Mouse (Mus musculus): ENCODE results near the gene Lrrc4. TPM values are rescaled to one million over a fixed set of nuclear protein-coding genes. Genes with fewer than 3 reads are reported as not detected.

The Lrrc4 gene
- polyA plus RNA-seq, 1 experiment from 2014 or later: 1.1 TPM

DNA sequence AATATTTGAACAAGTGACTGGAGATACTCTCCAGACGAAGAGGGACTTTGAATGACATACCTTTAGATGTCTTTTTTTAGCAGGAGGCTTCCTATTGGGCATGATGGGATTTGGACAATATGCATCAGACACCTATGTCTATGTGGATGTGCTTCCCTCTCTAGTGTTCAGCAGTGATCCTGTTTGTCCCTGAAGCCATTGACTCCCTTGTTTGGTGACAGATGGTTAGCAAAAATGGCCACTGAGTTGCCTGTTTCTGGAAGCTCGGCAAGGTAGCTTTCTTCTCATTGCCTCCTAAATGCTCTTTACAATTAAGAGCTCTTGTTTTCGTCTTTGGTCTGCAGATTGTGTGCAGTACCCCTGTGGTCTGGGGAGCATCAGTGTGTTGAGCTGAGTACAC is 197.9 kb downstream of the Lrrc4 start:
- Histone ChIP-seq H3K4me1 (ENCODE audit: control insufficient read depth, insufficient read depth, low read length) (no peaks in the 10 kb centered on the region), H3K27ac (replicated peaks; ENCODE audit: low read depth, low read length) (no peak overlapping the region), H3K27me3 (ENCODE audit: control insufficient read depth, insufficient read depth, low read length) (no peaks in the 10 kb centered on the region), H3K9me3 (replicated peaks; ENCODE audit: control insufficient read depth, low read length) (no peaks in the 10 kb centered on the region), H3K4me3 (ENCODE audit: low read depth, low read length) (no peak overlapping the region), H3K9ac (replicated peaks; ENCODE audit: low read length) (no peak overlapping the region), H3K4me2 (ENCODE audit: low read depth, low read length) (no peak overlapping the region), H3K36me3 (replicated peaks; ENCODE audit: control insufficient read depth, insufficient read depth, low read depth, low read length) (no peaks in the 10 kb centered on the region)
- WGBS: 67% methylated on average over 3 of the region's 3 CpGs
- DNase-seq (ENCODE audit: low spot score) (no peak), ATAC-seq (replicated peaks; ENCODE audit: insufficient number of reproducible peaks, low FRiP score, low TSS enrichment, low read depth) (no peak)

DNA sequence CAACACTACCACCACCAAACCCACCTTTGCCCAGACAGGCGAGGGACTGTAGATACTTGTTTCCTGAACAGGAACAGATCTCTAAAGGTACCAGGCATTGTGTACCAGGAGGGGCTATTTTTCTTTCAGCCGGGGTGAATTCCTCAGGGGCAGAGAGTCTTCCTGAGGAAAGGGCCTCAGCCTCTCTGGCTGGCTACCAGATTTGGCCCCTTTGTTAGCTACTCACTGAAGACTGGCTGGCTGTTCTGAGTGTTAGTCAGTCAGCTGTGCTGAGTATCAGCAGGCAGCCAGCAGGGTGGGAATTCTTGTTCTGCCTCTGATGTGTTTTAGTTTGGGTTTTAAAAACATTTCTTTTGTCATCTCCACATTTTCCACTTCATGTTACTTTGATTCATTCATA is 198.4 kb downstream of the Lrrc4 start:
- Histone ChIP-seq H3K4me3 (ENCODE audit: low read depth, low read length) (no peak overlapping the region), H3K9me3 (replicated peaks; ENCODE audit: control insufficient read depth, low read length) (no peaks in the 10 kb centered on the region), H3K27ac (replicated peaks; ENCODE audit: low read depth, low read length) (no peak overlapping the region), H3K36me3 (replicated peaks; ENCODE audit: control insufficient read depth, insufficient read depth, low read depth, low read length) (no peaks in the 10 kb centered on the region), H3K27me3 (ENCODE audit: control insufficient read depth, insufficient read depth, low read length) (no peaks in the 10 kb centered on the region), H3K9ac (replicated peaks; ENCODE audit: low read length) (no peak overlapping the region), H3K4me2 (ENCODE audit: low read depth, low read length) (no peak overlapping the region), H3K4me1 (ENCODE audit: control insufficient read depth, insufficient read depth, low read length) (no peaks in the 10 kb centered on the region)
- no peak for DNase-seq (ENCODE audit: low spot score)
- 37% methylated on average over 2 of the region's 2 CpGs for WGBS
- ATAC-seq (replicated peaks; ENCODE audit: insufficient number of reproducible peaks, low FRiP score, low TSS enrichment, low read depth): no peak

DNA sequence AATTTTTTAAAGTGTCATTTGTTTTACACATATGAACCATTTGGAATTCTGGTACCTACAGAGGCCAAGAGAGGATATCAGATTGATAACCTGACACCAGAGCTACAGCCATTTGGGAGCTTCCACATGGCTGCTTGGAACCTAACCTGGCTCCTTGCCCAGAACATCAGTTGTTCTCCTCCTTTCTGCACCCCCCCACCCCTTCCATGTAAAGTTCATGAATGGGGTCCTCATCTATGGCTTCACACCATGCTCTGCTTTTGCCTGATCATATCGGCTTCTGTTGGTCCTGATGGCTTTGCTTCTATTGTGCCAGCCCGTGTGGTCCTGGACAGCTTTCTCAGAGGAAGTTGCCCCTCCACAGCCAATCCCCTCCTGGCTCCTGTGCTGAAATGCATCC is 200.6 kb downstream of the Lrrc4 start:
- H3K36me3 ChIP-seq (replicated peaks; ENCODE audit: control insufficient read depth, insufficient read depth, low read depth, low read length): no peaks in the 10 kb centered on the region
- no peak for DNase-seq (ENCODE audit: low spot score)
- H3K4me3 ChIP-seq (ENCODE audit: low read depth, low read length): no peak overlapping the region
- no peak overlapping the region for H3K27ac ChIP-seq (replicated peaks; ENCODE audit: low read depth, low read length)
- ATAC-seq (replicated peaks; ENCODE audit: insufficient number of reproducible peaks, low FRiP score, low TSS enrichment, low read depth): no peak
- 93% methylated on average over 2 of the region's 2 CpGs for WGBS
- H3K9ac ChIP-seq (replicated peaks; ENCODE audit: low read length): no peak overlapping the region
- no peak overlapping the region for H3K4me2 ChIP-seq (ENCODE audit: low read depth, low read length)
- H3K27me3 ChIP-seq (ENCODE audit: control insufficient read depth, insufficient read depth, low read length): no peaks in the 10 kb centered on the region
- H3K9me3 ChIP-seq (replicated peaks; ENCODE audit: control insufficient read depth, low read length): no peaks in the 10 kb centered on the region
- H3K4me1 ChIP-seq (ENCODE audit: control insufficient read depth, insufficient read depth, low read length): no peaks in the 10 kb centered on the region

DNA sequence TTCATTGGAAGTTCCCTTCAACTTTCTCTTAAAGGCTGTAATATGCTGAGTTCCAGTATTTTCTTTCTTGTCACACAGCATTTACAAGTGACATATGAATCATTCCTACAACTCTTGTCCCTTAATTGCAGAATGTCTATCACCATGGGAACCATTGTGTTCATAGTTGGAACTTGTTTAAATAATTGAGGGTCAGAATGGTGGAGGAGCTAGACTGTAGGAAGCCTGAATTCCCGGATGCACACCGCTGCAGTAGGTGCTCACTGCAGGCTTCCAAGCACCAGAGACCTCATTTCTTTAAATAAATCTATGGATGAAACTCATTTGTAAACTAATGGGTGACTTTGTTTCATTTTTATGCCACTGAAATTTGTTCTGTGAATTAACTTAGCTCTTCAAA is 201.7 kb downstream of the Lrrc4 start:
- H3K36me3 ChIP-seq (replicated peaks; ENCODE audit: control insufficient read depth, insufficient read depth, low read depth, low read length): no peaks in the 10 kb centered on the region
- 71% methylated on average over 2 of the region's 2 CpGs for WGBS
- no peak overlapping the region for H3K9ac ChIP-seq (replicated peaks; ENCODE audit: low read length)
- no peak for DNase-seq (ENCODE audit: low spot score)
- no peaks in the 10 kb centered on the region for H3K4me1 ChIP-seq (ENCODE audit: control insufficient read depth, insufficient read depth, low read length)
- no peak for ATAC-seq (replicated peaks; ENCODE audit: insufficient number of reproducible peaks, low FRiP score, low TSS enrichment, low read depth)
- no peaks in the 10 kb centered on the region for H3K27me3 ChIP-seq (ENCODE audit: control insufficient read depth, insufficient read depth, low read length)
- no peak overlapping the region for H3K27ac ChIP-seq (replicated peaks; ENCODE audit: low read depth, low read length)
- H3K4me3 ChIP-seq (ENCODE audit: low read depth, low read length): no peak overlapping the region
- H3K9me3 ChIP-seq (replicated peaks; ENCODE audit: control insufficient read depth, low read length): no peaks in the 10 kb centered on the region
- no peak overlapping the region for H3K4me2 ChIP-seq (ENCODE audit: low read depth, low read length)

DNA sequence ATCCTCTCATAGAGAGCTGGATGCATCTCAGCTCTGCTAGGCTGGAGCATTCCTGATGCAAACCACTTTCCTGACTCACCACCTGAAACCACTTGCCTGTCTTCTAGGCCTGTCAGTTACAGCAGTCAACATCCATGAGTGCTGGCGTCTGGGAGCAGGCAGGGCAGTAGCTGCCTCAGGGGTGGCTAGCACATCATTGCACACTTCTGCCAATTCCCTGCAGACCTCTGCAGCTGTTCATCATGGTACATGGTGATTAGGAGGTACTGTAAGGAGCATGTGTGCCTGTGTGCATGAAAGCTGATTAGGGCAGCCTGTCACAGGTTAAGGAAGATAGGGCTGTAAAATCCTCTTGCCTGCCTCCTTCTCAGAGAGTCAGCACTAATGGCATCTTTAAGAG is 203.1 kb downstream of the Lrrc4 start:
- H3K27ac ChIP-seq (replicated peaks; ENCODE audit: low read depth, low read length): no peak overlapping the region
- no peak overlapping the region for H3K4me3 ChIP-seq (ENCODE audit: low read depth, low read length)

DNA sequence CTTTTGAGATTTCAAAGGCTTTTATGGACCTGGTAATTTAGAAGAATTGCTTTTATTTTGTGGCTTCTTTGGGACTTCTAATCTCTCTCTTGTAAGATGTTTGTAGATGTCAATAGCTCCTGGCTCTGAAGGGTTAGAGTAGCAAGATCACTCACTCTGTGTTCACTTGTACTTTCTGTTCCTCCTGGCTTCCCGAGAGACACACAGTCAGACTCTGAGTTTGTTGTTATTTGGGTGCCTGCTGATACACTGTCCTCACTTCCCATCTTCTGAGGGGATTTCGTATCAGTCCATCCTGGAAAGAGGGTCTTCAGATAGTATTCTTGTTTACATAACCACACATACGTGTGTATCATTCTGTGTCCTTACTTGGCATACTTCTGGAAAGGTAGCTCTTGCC is 208.6 kb downstream of the Lrrc4 start:
- 87% methylated on average over 3 of the region's 3 CpGs for WGBS
- Histone ChIP-seq H3K36me3 (replicated peaks; ENCODE audit: control insufficient read depth, insufficient read depth, low read depth, low read length) (no peaks in the 10 kb centered on the region), H3K9me3 (replicated peaks; ENCODE audit: control insufficient read depth, low read length) (no peaks in the 10 kb centered on the region), H3K4me2 (ENCODE audit: low read depth, low read length) (no peak overlapping the region), H3K9ac (replicated peaks; ENCODE audit: low read length) (no peak overlapping the region), H3K27me3 (ENCODE audit: control insufficient read depth, insufficient read depth, low read length) (no peaks in the 10 kb centered on the region), H3K4me1 (ENCODE audit: control insufficient read depth, insufficient read depth, low read length) (0 out of 2 replicates have a peak, but pooled peaks cover 2% of the 10 kb centered on the region), H3K27ac (replicated peaks; ENCODE audit: low read depth, low read length) (no peak overlapping the region), H3K4me3 (ENCODE audit: low read depth, low read length) (no peak overlapping the region)
- ATAC-seq (replicated peaks; ENCODE audit: insufficient number of reproducible peaks, low FRiP score, low TSS enrichment, low read depth) (no peak), DNase-seq (ENCODE audit: low spot score) (no peak)

More for the DNA sequence above, 203.1 kb downstream of the Lrrc4 start:
- Histone ChIP-seq H3K4me1 (ENCODE audit: control insufficient read depth, insufficient read depth, low read length) (no peaks in the 10 kb centered on the region), H3K9ac (replicated peaks; ENCODE audit: low read length) (no peak overlapping the region), H3K4me2 (ENCODE audit: low read depth, low read length) (no peak overlapping the region), H3K36me3 (replicated peaks; ENCODE audit: control insufficient read depth, insufficient read depth, low read depth, low read length) (no peaks in the 10 kb centered on the region), H3K9me3 (replicated peaks; ENCODE audit: control insufficient read depth, low read length) (no peaks in the 10 kb centered on the region), H3K27me3 (ENCODE audit: control insufficient read depth, insufficient read depth, low read length) (no peaks in the 10 kb centered on the region)
- 55% methylated on average over 1 of the region's 1 CpGs for WGBS
- DNase-seq (ENCODE audit: low spot score): no peak
- ATAC-seq (replicated peaks; ENCODE audit: insufficient number of reproducible peaks, low FRiP score, low TSS enrichment, low read depth): peak; percentile 52; the same call in 1 of the 2 replicates

DNA sequence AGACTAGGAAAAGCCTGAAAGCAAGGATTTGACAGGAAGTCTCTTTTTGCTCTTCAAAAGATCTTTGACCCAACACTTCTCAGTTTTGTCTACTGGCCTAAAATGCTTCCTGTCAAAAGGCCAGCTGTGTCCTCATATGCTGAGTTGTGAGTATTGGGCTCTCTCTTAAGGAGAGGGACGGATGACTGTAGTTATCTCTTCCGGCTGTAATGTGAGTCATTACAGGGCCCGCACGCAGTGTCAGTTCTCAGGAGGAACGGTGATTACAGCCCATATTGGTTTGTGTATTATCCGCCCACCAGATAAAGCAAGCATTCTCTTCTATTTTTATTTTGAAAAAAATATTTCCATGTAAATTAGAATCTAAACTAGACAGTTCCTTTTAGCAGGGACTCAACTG is 209.0 kb downstream of the Lrrc4 start:
- Histone ChIP-seq H3K4me3 (ENCODE audit: low read depth, low read length) (no peak overlapping the region), H3K9me3 (replicated peaks; ENCODE audit: control insufficient read depth, low read length) (no peaks in the 10 kb centered on the region), H3K4me1 (ENCODE audit: control insufficient read depth, insufficient read depth, low read length) (0 out of 2 replicates have a peak, but pooled peaks cover 2% of the 10 kb centered on the region), H3K4me2 (ENCODE audit: low read depth, low read length) (no peak overlapping the region), H3K36me3 (replicated peaks; ENCODE audit: control insufficient read depth, insufficient read depth, low read depth, low read length) (no peaks in the 10 kb centered on the region), H3K27me3 (ENCODE audit: control insufficient read depth, insufficient read depth, low read length) (no peaks in the 10 kb centered on the region), H3K9ac (replicated peaks; ENCODE audit: low read length) (no peak overlapping the region), H3K27ac (replicated peaks; ENCODE audit: low read depth, low read length) (no peak overlapping the region)
- WGBS: 71% methylated on average over 6 of the region's 6 CpGs
- no peak for ATAC-seq (replicated peaks; ENCODE audit: insufficient number of reproducible peaks, low FRiP score, low TSS enrichment, low read depth)
- no peak for DNase-seq (ENCODE audit: low spot score)

DNA sequence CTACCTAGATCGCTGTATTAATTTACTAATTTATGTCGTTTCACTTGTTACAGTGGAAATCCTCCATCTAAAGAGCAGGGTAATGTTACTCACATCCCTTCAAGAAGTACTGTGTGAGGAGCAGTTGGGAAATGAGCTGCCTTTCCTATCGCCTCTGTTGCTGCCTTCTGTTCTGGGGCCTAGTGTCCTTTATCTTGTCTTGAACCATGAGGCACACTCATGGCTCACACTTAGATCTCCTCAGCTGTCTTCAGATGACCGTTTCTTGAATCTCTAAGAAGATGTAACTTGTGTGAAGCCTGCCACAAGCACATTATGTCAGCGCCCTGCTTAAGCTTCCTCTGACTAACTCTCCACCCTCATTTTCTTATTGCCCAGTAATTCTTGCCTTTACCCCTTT is 209.6 kb downstream of the Lrrc4 start:
- 93% methylated on average over 5 of the region's 5 CpGs for whole genome bisulfite sequencing
- Histone ChIP-seq H3K4me1 (ENCODE audit: control insufficient read depth, insufficient read depth, low read length) (0 out of 2 replicates have a peak, but pooled peaks cover 2% of the 10 kb centered on the region), H3K27me3 (ENCODE audit: control insufficient read depth, insufficient read depth, low read length) (no peaks in the 10 kb centered on the region), H3K4me2 (ENCODE audit: low read depth, low read length) (no peak overlapping the region), H3K4me3 (ENCODE audit: low read depth, low read length) (no peak overlapping the region), H3K36me3 (replicated peaks; ENCODE audit: control insufficient read depth, insufficient read depth, low read depth, low read length) (no peaks in the 10 kb centered on the region), H3K9me3 (replicated peaks; ENCODE audit: control insufficient read depth, low read length) (no peaks in the 10 kb centered on the region), H3K9ac (replicated peaks; ENCODE audit: low read length) (no peak overlapping the region), H3K27ac (replicated peaks; ENCODE audit: low read depth, low read length) (no peak overlapping the region)
- no peak for ATAC-seq (replicated peaks; ENCODE audit: insufficient number of reproducible peaks, low FRiP score, low TSS enrichment, low read depth)
- DNase-seq (ENCODE audit: low spot score): no peak

All from embryonic facial prominence, embryonic 11.5 days (tissue).